Mouse (Mus musculus) embryonic facial prominence, embryonic 11.5 days (tissue): ENCODE data around the gene Spz1. TPM values are rescaled to one million over a fixed set of nuclear protein-coding genes. Genes with fewer than 3 reads are reported as not detected.
A peak's percentile ranks its signal among the peaks of the same experiment; 100 is the strongest.

Experiments used
- ATAC-seq: fragments of 200-750 bp; cut with Nextera tagmentation; replicated peaks from 2 replicates; pipeline ENCODE4 v1.8.0; 2017; ENCODE audit warnings: low read depth; ENCODE audit not compliant: insufficient number of reproducible peaks, low FRiP score, low TSS enrichment
- DNase-seq: peaks from one replicate; pipeline ENCODE4 v3.0.0-alpha.2; 2015; ENCODE audit warnings: low spot score
- H3K27ac ChIP-seq: fragments of 300-500 bp; sonication (generic); replicated peaks from 2 replicates; pipeline ENCODE4 v1.5.1; 2014; ENCODE audit warnings: mild to moderate bottlenecking, low read depth, low read length, control low read depth
- H3K27me3 ChIP-seq: fragments of 300-500 bp; sonication (generic); 2 replicates; pipeline ENCODE4 v1.6.1; 2014; ENCODE audit warnings: mild to moderate bottlenecking, low read length, moderate library complexity, mixed read lengths; ENCODE audit not compliant: control insufficient read depth, insufficient read depth
- H3K36me3 ChIP-seq: fragments of 300-500 bp; sonication (generic); replicated peaks from 2 replicates; pipeline ENCODE4 v1.6.1; 2014; ENCODE audit warnings: low read depth, mild to moderate bottlenecking, low read length, moderate library complexity, mixed read lengths; ENCODE audit not compliant: control insufficient read depth, insufficient read depth
- H3K4me1 ChIP-seq: fragments of 300-500 bp; sonication (generic); 2 replicates; pipeline ENCODE4 v1.6.1; 2014; ENCODE audit warnings: low read length, mixed read lengths; ENCODE audit not compliant: control insufficient read depth, insufficient read depth
- H3K4me2 ChIP-seq: fragments of 300-500 bp; sonication (generic); 2 replicates; pipeline ENCODE4 v1.6.1; 2014; ENCODE audit warnings: low read depth, mild to moderate bottlenecking, control low read depth, low read length, moderate library complexity
- H3K4me3 ChIP-seq: fragments of 300-500 bp; sonication (generic); 2 replicates; pipeline ENCODE4 v1.5.1; 2014; ENCODE audit warnings: low read depth, low read length, control low read depth
- H3K9ac ChIP-seq: fragments of 300-500 bp; sonication (generic); replicated peaks from 2 replicates; pipeline ENCODE4 v1.6.1; 2014; ENCODE audit warnings: mild to moderate bottlenecking, control low read depth, low read length
- H3K9me3 ChIP-seq: fragments of 300-500 bp; sonication (generic); replicated peaks from 2 replicates; pipeline ENCODE4 v1.6.1; 2016; ENCODE audit warnings: mild to moderate bottlenecking, low read length, inconsistent platforms, mixed read lengths; ENCODE audit not compliant: control insufficient read depth
- WGBS: fragments of 180-500 bp; shearing (Covaris S2); extraction: QIAGEN DNeasy Blood & Tissue Kit; methylation state at CpG from one replicate; pipeline ENCODE4 v1.1.7; 2014; 5-methylcytosine and 5-hydroxymethylcytosine counted together
- polyA plus RNA-seq: library from polyadenylated mRNA; unstranded; fragments of >200 nt; fragmentation: Nextera tagmentation; extraction: Ambion mirVana; gene quantifications from 2 replicates; pipeline ENCODE4 v1.2.1, GENCODE M21; 2014

Gene Spz1
- polyA plus RNA-seq, 1 experiment from 2014 or later = not detected

GRCm38 (mm10) chr13:92559429-92559828, 16.5 kb downstream of the Spz1 start:
- H3K4me2 ChIP-seq = no peak overlapping the region
- no peaks in the 10 kb centered on the region for H3K9me3 ChIP-seq
- H3K27me3 ChIP-seq = no peaks in the 10 kb centered on the region
- no peak overlapping the region for H3K9ac ChIP-seq
- H3K27ac ChIP-seq = no peak overlapping the region
- DNase-seq = no peak
- 63% methylated on average over 5 of the region's 5 CpGs for WGBS
- no peaks in the 10 kb centered on the region for H3K36me3 ChIP-seq
- ATAC-seq = no peak
- H3K4me3 ChIP-seq = no peak overlapping the region
- H3K4me1 ChIP-seq = no peaks in the 10 kb centered on the region

GRCm38 (mm10) chr13:92557229-92557628, 18.7 kb downstream of the Spz1 start:
- H3K4me3 ChIP-seq = no peak overlapping the region
- DNase-seq (no peak), ATAC-seq (0 out of 2 replicates have a peak, but pooled peaks have one; percentile 39)
- no peak overlapping the region for H3K4me2 ChIP-seq
- no peaks in the 10 kb centered on the region for H3K27me3 ChIP-seq
- no peaks in the 10 kb centered on the region for H3K9me3 ChIP-seq
- H3K27ac ChIP-seq = no peak overlapping the region
- H3K9ac ChIP-seq = no peak overlapping the region
- no peaks in the 10 kb centered on the region for H3K4me1 ChIP-seq
- 51% methylated on average over 2 of the region's 2 CpGs for WGBS
- no peaks in the 10 kb centered on the region for H3K36me3 ChIP-seq

GRCm38 (mm10) chr13:92556458-92557126, 19.4 kb downstream of the Spz1 start:
- no peak; the same call in 1 of the 2 replicates for ATAC-seq
- H3K4me2 ChIP-seq = no peak overlapping the region
- H3K36me3 ChIP-seq = no peaks in the 10 kb centered on the region
- H3K4me1 ChIP-seq = no peaks in the 10 kb centered on the region
- 19% methylated on average over 8 of the region's 8 CpGs for WGBS
- no peak overlapping the region for H3K9ac ChIP-seq
- H3K27ac ChIP-seq = no peak overlapping the region
- no peaks in the 10 kb centered on the region for H3K27me3 ChIP-seq
- no peaks in the 10 kb centered on the region; the same call in 1 of the 2 replicates for H3K9me3 ChIP-seq
- H3K4me3 ChIP-seq = no peak overlapping the region
- DNase-seq = peak; percentile 79

- Histone ChIP-seq H3K4me2 (no peak overlapping the region), H3K9ac (no peak overlapping the region), H3K4me3 (no peak overlapping the region), H3K27me3 (no peaks in the 10 kb centered on the region), H3K9me3 (peaks cover 6% of the 10 kb centered on the region), H3K36me3 (no peaks in the 10 kb centered on the region), H3K4me1 (no peaks in the 10 kb centered on the region), H3K27ac (no peak overlapping the region)
- 84% methylated on average over 4 of the region's 4 CpGs for WGBS
- DNase-seq (no peak), ATAC-seq (no peak)
Observed at GRCm38 (mm10) chr13:92547093-92547492, 28.9 kb downstream of the Spz1 start.

- no peaks in the 10 kb centered on the region for H3K36me3 ChIP-seq
- H3K27me3 ChIP-seq = no peaks in the 10 kb centered on the region
- H3K9ac ChIP-seq = no peak overlapping the region
- H3K4me3 ChIP-seq = no peak overlapping the region
- ATAC-seq (no peak), DNase-seq (no peak)
- H3K27ac ChIP-seq = no peak overlapping the region
- H3K4me1 ChIP-seq = no peaks in the 10 kb centered on the region
- 81% methylated on average over 6 of the region's 6 CpGs for WGBS
- H3K9me3 ChIP-seq = no peaks in the 10 kb centered on the region
- no peak overlapping the region for H3K4me2 ChIP-seq
Observed at GRCm38 (mm10) chr13:92540997-92541396, 35.0 kb downstream of the Spz1 start.

GRCm38 (mm10) chr13:92539126-92539525, 36.8 kb downstream of the Spz1 start:
- Histone ChIP-seq H3K36me3 (no peaks in the 10 kb centered on the region), H3K4me1 (no peaks in the 10 kb centered on the region), H3K4me3 (no peak overlapping the region), H3K9me3 (no peaks in the 10 kb centered on the region), H3K27ac (no peak overlapping the region), H3K27me3 (no peaks in the 10 kb centered on the region), H3K9ac (no peak overlapping the region), H3K4me2 (no peak overlapping the region)
- WGBS = 48% methylated on average over 4 of the region's 4 CpGs
- no peak for ATAC-seq
- DNase-seq = no peak

- H3K27ac ChIP-seq = no peak overlapping the region
- no peak overlapping the region for H3K9ac ChIP-seq
- no peaks in the 10 kb centered on the region for H3K4me1 ChIP-seq
- H3K36me3 ChIP-seq = no peaks in the 10 kb centered on the region
- no peak for ATAC-seq
- no peak for DNase-seq
- no peak overlapping the region for H3K4me2 ChIP-seq
- H3K27me3 ChIP-seq = no peaks in the 10 kb centered on the region
- 54% methylated on average over 2 of the region's 2 CpGs for WGBS
- H3K9me3 ChIP-seq = no peaks in the 10 kb centered on the region
- H3K4me3 ChIP-seq = no peak overlapping the region
Observed at GRCm38 (mm10) chr13:92533801-92534200, 42.2 kb downstream of the Spz1 start.

- Histone ChIP-seq H3K4me1 (no peaks in the 10 kb centered on the region), H3K4me3 (no peak overlapping the region), H3K4me2 (no peak overlapping the region), H3K9ac (no peak overlapping the region), H3K36me3 (no peaks in the 10 kb centered on the region), H3K9me3 (no peaks in the 10 kb centered on the region), H3K27ac (no peak overlapping the region), H3K27me3 (no peaks in the 10 kb centered on the region)
- DNase-seq = no peak
- ATAC-seq = no peak
- 89% methylated on average over 2 of the region's 2 CpGs for WGBS
Observed at GRCm38 (mm10) chr13:92532216-92532615, 43.8 kb downstream of the Spz1 start.
